Mouse (Mus musculus) gastrocnemius, adult 18-20 months (tissue): Measurements from ENCODE around the gene Cep57l1. TPM values are rescaled to one million over a fixed set of nuclear protein-coding genes. Genes with fewer than 3 reads are reported as not detected.
A peak's percentile ranks its signal among the peaks of the same experiment; 100 is the strongest.

Source experiments
- DNase-seq: peaks from one replicate; pipeline ENCODE4 v3.0.0; 2021; ENCODE audit warnings: low spot score
- microRNA-seq: library from miRNA; unstranded; fragments of <30 nt; microRNA quantifications from one replicate; pipeline ENCODE4 v1.2.0, GENCODE M21; 2021
- total RNA-seq, 2 experiments: library from RNA; stranded (reverse); gene quantifications; 2 replicates each; pipeline ENCODE4 v1.2.3; 2021

Gene Cep57l1
- total RNA-seq, 2 experiments from 2014 or later, result 2.0 to 2.6 TPM

- peak; percentile 50 for DNase-seq
Measured at GRCm38 (mm10) chr10:41678746-41679360, 130.8 kb downstream of the Cep57l1 start.

DNA sequence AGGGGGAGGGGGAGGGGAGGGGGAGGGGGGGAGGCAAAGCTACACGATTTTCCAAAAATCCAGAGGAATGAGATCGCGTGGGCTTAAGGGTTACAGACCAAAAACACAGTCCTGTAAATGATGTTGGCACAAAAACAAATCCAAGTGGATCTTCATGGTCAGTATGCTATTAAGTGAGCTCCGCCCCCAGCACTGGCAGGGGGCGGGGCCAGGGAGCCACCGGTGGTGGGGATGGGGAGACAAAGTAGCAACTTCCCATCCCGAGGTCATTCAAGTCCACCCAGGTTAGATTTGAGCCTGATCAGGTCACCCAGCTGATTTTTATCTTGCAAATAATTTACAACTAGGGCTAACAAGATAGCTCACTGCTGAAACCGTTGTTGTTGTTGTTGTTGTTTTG lies 132.3 kb downstream of the Cep57l1 start:
- no peak for DNase-seq

- DNase-seq, result no peak
Measured at GRCm38 (mm10) chr10:41676661-41677061, 133.0 kb downstream of the Cep57l1 start.

GRCm38 (mm10) chr10:41675842-41676571 lies 133.7 kb downstream of the Cep57l1 start:
- no peak for DNase-seq

- DNase-seq, result no peak
Measured at GRCm38 (mm10) chr10:41675243-41675642, 134.4 kb downstream of the Cep57l1 start.

GRCm38 (mm10) chr10:41674362-41674761 lies 135.3 kb downstream of the Cep57l1 start:
- no peak for DNase-seq

DNA sequence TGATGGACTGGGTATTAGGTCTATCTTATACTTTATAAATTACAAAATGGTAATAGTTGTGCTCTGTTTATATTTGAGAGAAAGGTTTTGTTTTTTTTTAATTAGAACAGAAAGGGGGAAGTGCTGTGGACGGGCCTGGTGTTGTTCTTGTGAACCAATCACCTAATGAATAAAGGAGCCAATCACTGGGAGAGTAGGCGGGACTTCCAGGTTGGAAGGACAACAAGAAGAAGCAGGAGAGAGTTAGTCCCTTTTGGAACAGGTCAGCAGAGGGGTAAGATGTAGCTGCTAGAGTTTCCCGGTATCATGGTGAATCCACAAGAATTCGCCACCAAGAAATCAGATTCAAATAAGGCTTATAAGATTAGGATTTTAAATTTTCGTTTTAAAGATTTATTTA lies 139.5 kb downstream of the Cep57l1 start:
- DNase-seq, result no peak

Small RNA genes within 50 kb of the gene (microRNA-seq; reads per million reads assigned to microRNA genes)
- gene Mir3473b, result not detected

Other genes starting within 250 kb of the Cep57l1 start
- gene Ccdc162, start 93.2 kb downstream of the Cep57l1 start, total RNA-seq, result 1 to 10 TPM; 1.0 TPM
- 10 to 100 TPM; 17.0 to 40.1 TPM for gene Sesn1, start 64 bp upstream of the Cep57l1 start, total RNA-seq
- under 1 TPM; 0.50 to 0.57 TPM for gene Armc2, start 208.6 kb upstream of the Cep57l1 start, total RNA-seq